Mouse (Mus musculus) gastrocnemius, adult 18-20 months (tissue): ENCODE results near the gene Zfp808. TPM values are rescaled to one million over a fixed set of nuclear protein-coding genes. Genes with fewer than 3 reads are reported as not detected.
"Not testable (repeated sequence)": the region's sequence is repeated elsewhere in the genome, so short reads cannot be mapped to it uniquely, and the experiment has no call there.

ENCODE experiments used
- DNase-seq: peaks from one replicate; pipeline ENCODE4 v3.0.0; 2021; ENCODE audit warnings: low spot score
- long read RNA-seq, 2 experiments: library from polyadenylated mRNA; stranded (forward); transcript quantifications; one replicate each; pipeline ENCODE4 v2.0.0; 2021
- total RNA-seq, 2 experiments: library from RNA; stranded (reverse); gene quantifications; 2 replicates each; pipeline ENCODE4 v1.2.3; 2021

Zfp808 gene
- total RNA-seq: 1 to 10 TPM in 1 of 2 experiments, under 1 TPM in 1; 0.87 to 1.4 TPM
- long read RNA-seq, experiment 1, partial matches to known transcripts: 0 of 1 reads
- long read RNA-seq, experiment 1, other reads (novel, unspliced or antisense): 1 of 1 reads
- long read RNA-seq, experiment 2: 0 reads

DNA sequence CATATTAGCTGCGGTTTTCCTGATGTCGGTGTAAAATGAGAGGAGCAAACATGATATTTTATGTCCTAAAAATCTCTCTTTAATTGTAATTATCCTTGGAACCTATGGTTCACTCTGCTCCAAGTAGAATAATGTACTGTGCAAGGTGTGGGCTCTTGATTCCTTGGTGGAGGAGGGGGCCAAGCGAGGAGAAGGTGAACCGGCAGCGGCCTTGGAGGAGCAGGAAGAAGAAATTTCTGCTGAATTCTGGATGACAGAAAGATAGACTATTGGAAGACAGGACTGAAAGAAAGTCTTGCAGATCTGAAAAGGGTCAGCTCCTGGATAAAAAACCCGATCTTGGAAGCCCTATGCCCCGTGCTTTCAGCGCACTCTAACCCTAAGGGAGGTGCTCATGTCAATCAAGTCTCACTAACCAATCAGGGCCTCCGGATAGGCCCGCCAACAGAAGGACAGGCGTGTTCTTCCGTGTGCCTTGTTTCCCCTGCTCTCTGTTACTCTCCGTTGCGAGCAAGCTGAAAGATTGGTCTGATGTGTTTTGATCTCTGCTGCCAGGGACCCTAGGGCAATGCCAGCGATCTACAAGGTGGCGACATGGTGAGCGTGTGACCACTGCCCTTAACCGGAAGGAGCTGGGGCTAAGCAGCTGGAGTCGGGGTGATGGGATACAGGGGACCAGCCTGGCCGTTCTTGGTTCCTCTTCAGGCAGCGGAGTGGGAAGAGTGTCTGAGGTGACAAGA, at the start of gene Zfp808:
TSS of gene Zfp808 (plus strand) at position 455 of the 740 bp plus-strand sequence.
- peak; percentile 32 for DNase-seq

DNA sequence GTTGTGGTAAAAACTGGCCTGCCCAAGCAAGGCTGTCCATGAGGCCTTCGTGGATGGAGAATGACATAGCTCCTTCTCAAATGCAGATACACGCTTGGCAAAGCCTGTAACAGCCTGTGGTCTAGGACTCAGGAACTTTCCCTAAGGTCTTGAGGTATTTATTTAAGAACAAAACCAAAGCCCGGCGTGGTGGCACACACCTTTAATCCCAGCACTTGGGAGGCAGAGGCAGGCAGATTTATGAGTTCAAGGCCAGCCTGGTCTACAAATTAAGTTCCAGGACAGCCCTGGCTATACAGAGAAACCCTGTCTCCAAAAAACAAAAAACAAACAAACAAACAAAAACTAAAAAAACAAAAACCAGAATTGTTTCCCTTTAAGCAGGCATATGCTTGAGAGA, 30.9 kb upstream of the Zfp808 start:
- DNase-seq: not testable (repeated sequence)

DNA sequence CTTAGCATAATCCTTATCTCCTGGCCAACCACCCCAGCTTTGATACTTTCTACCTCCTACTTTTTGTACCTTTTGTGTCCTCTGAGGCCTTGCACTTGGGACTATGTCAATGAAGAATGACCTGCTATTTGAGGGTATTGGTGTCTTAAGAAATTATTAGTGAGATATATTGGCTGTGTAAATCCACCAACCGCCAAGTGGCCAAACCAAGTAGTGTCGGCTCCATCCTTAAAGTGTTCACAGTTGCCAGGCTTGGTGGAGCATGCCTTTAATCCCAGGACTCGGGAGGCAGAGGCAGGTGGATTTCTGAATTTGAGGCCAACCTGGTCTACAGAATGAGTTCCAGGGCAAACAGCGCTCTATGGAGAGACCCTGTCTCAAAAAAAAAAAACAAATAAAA, 30.2 kb upstream of the Zfp808 start:
- not testable (repeated sequence) for DNase-seq

DNA sequence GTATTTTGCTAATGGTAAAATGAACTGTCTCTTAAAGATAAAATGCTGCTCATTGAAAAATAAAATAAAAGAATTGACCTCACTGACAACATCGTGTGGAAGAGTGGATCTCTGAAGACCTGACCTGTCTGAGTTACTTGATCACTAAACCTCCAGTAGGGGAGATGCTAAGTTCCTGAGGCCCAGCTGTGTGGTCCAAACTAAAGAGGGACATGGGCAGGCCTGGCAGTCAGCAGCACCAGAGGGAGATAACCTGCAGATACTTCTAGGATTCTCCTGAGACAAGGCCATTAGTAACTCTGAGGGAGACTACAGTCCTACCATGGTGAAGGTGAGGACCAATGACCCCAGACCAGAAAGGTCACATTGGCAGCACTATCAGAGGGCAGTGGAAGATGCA, 27.3 kb upstream of the Zfp808 start:
- not testable (repeated sequence) for DNase-seq

GRCm38 (mm10) chr13:62115861-62116260, 13.8 kb upstream of the Zfp808 start:
- DNase-seq: not testable (repeated sequence)

DNA sequence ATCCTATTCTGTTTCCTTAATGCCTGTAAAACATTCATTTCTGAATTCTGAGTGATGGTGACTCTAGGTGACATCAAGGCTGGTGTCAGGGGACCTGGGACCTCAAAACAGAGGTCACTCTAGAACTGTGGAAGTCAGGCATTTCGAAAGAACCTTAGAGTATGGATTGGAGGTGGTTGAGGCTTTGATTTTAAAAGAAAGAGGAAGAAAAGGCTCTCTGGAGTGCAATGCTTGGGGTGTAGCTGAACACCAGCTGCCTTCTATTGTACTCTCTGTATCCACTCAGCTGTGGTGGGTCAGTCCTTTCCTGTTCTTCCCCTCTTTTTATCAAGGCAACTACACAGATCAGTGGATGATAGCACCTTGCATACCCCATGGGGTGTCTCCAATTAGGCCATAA, 8.1 kb upstream of the Zfp808 start:
- DNase-seq: not testable (repeated sequence)

- DNase-seq: not testable (repeated sequence)
Observed at GRCm38 (mm10) chr13:62181835-62182755, 52.4 kb downstream of the Zfp808 start.

GRCm38 (mm10) chr13:62245264-62245663, 115.6 kb downstream of the Zfp808 start:
- no peak for DNase-seq

DNA sequence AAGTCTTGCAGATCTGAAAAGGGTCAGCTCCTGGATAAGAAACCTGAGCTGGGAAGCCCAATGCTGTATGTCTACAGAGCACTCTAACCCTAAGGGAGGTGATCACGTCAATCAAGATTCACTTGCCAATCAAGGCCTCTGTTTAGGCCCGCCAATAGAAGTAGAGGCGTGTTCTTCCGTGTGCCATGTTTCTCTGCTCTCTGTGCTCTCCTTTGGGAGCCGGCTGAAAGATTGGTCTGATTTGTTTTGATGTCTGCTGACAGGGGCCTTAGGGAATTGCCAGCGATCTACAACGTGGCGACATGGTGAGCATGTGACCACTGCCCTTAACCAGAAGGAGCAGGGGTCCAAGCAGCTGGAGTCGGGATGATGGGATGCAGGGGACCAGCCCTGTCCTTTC, 125.5 kb downstream of the Zfp808 start:
- not testable (repeated sequence) for DNase-seq

DNA sequence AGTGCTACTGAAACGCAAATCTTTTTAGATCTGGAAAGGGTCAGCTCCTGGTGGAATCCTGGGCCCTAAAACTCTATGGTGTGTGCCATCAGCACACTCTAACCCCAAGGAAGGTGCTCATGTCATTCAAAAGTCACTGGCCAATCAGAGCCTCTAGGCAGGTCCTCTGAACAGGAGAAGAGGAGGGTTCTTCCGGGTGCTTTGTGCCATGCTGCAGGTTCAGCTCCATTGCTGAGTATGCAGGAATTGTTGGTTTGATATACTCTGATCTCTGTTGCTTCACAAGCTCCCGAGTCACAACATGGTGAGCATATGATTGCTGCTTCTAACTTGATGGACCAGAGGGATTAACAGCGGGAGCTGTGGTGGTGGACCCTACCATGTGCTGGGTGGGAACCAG, 133.7 kb downstream of the Zfp808 start:
- no peak for DNase-seq
